Mouse (Mus musculus): ENCODE data around the gene Por. TPM values are rescaled to one million over a fixed set of nuclear protein-coding genes. Genes with fewer than 3 reads are reported as not detected.

Gene Por
- total RNA-seq, 2 experiments from 2014 or later, result 50.7 to 65.8 TPM

GRCm38 (mm10) chr5:135743741-135744609 lies 74.1 kb downstream of the Por start, which contains the start of gene Tmem120a:
TSS of gene Tmem120a (minus strand) at chr5:135744448.
- intact Hi-C loops (cut with DNase I), result loop anchor here (2.0 kb wide), 1 partner anchor 55 kb away; no protein-coding TSS in a partner anchor
- DNase-seq (ENCODE audit: low spot score), result peak; percentile 94

GRCm38 (mm10) chr5:135744742-135745141 lies 74.9 kb downstream of the Por start:
- intact Hi-C loops (cut with DNase I), result loop anchor here (2.0 kb wide), 1 partner anchor 56 kb away; no protein-coding TSS in a partner anchor
- no peak for DNase-seq (ENCODE audit: low spot score)

- intact Hi-C loops (cut with DNase I), result no loop called here
- DNase-seq (ENCODE audit: low spot score), result no peak
Measured at GRCm38 (mm10) chr5:135751041-135751440, 81.2 kb downstream of the Por start.

- DNase-seq (ENCODE audit: low spot score), result no peak
- intact Hi-C loops (cut with DNase I), result no loop called here
Measured at GRCm38 (mm10) chr5:135751595-135751994, 81.8 kb downstream of the Por start.

GRCm38 (mm10) chr5:135761881-135762280 lies 92.0 kb downstream of the Por start:
- DNase-seq (ENCODE audit: low spot score), result no peak
- intact Hi-C loops (cut with DNase I), result loop anchor here (2.0 to 5.0 kb wide), 3 partner anchors 133 to 360 kb away; partner anchors contain the start of gene Hip1

GRCm38 (mm10) chr5:135763526-135763925 lies 93.7 kb downstream of the Por start:
- DNase-seq (ENCODE audit: low spot score), result peak; percentile 21
- intact Hi-C loops (cut with DNase I), result loop anchor here (1.0 to 5.0 kb wide), 4 partner anchors 135 to 361 kb away; partner anchors contain the start of gene Hip1

GRCm38 (mm10) chr5:135764971-135765370 lies 95.1 kb downstream of the Por start:
- intact Hi-C loops (cut with DNase I), result loop anchor here (5.0 kb wide), 2 partner anchors 218 to 363 kb away; partner anchors contain the start of gene Hip1
- DNase-seq (ENCODE audit: low spot score), result no peak

- no peak for DNase-seq (ENCODE audit: low spot score)
Measured at GRCm38 (mm10) chr5:135772519-135772918, 102.7 kb downstream of the Por start.

GRCm38 (mm10) chr5:135776546-135776945 lies 106.7 kb downstream of the Por start:
- intact Hi-C loops (cut with DNase I), result loop anchor here (5.0 kb wide), 1 partner anchor 89 kb away; no protein-coding TSS in a partner anchor

More at GRCm38 (mm10) chr5:135772519-135772918, 102.7 kb downstream of the Por start:
- intact Hi-C loops (cut with DNase I), result no loop called here

GRCm38 (mm10) chr5:135777796-135778470 lies 108.1 kb downstream of the Por start, which contains the start of gene Styxl1:
TSS of gene Styxl1 (minus strand) at chr5:135778385.
- no peak for DNase-seq (ENCODE audit: low spot score)
- intact Hi-C loops (cut with DNase I), result loop anchor here (5.0 kb wide), 1 partner anchor 91 kb away; no protein-coding TSS in a partner anchor

More at GRCm38 (mm10) chr5:135776546-135776945, 106.7 kb downstream of the Por start:
- no peak for DNase-seq (ENCODE audit: low spot score)

- DNase-seq (ENCODE audit: low spot score), result peak; percentile 99
- intact Hi-C loops (cut with DNase I), result loop anchor here (5.0 kb wide), 1 partner anchor 91 kb away; no protein-coding TSS in a partner anchor
Measured at GRCm38 (mm10) chr5:135778471-135779445, 108.9 kb downstream of the Por start, which contains the start of gene Mdh2. TSS of gene Mdh2 (plus strand) at chr5:135778480.

GRCm38 (mm10) chr5:135780331-135780730 lies 110.5 kb downstream of the Por start:
- intact Hi-C loops (cut with DNase I), result no loop called here

GRCm38 (mm10) chr5:135782901-135783300 lies 113.1 kb downstream of the Por start:
- DNase-seq (ENCODE audit: low spot score), result no peak
- intact Hi-C loops (cut with DNase I), result no loop called here

More at GRCm38 (mm10) chr5:135780331-135780730, 110.5 kb downstream of the Por start:
- no peak for DNase-seq (ENCODE audit: low spot score)

Small RNA genes within 50 kb of the gene (microRNA-seq; reads per million reads assigned to microRNA genes)
- gene Mir7034, result not detected

Other genes starting within 250 kb of the Por start
- 10 to 100 TPM; 30.0 to 36.0 TPM for gene Hip1, start 124.9 kb upstream of the Por start, total RNA-seq (2021)
- gene Ccl26, start 106.5 kb upstream of the Por start, total RNA-seq (2021), result not detected
- 1 to 10 TPM; 2.1 to 2.2 TPM for gene Ccl24, start 97.0 kb upstream of the Por start, total RNA-seq (2021)
- 10 to 100 TPM; 15.5 to 17.2 TPM for gene Rhbdd2, start 37.4 kb upstream of the Por start, total RNA-seq (2021)
- gene Tmem120a, start 74.4 kb downstream of the Por start, total RNA-seq (2021), result 10 to 100 TPM; 11.8 to 13.3 TPM
- not detected for gene Styxl1, start 108.4 kb downstream of the Por start, total RNA-seq (2021)
- gene Mdh2, start 108.4 kb downstream of the Por start, total RNA-seq (2021), result 1,000 to 10,000 TPM; 1,992 to 2,010 TPM
- gene Srrm3, start 136.9 kb downstream of the Por start, total RNA-seq (2021), result not detected
- gene Hspb1, start 217.9 kb downstream of the Por start, total RNA-seq (2021), result 100 to 1,000 TPM; 385 to 513 TPM

All from heart, postnatal 25 days (tissue).